Mouse (Mus musculus) B cell, adult 2 months (primary cell): Measurements from ENCODE around the gene Ubfd1.

Experiments
- DNase-seq, 2 experiments: peaks; one replicate each; pipeline ENCODE4 v3.0.0; 2022

Ubfd1 gene

DNA sequence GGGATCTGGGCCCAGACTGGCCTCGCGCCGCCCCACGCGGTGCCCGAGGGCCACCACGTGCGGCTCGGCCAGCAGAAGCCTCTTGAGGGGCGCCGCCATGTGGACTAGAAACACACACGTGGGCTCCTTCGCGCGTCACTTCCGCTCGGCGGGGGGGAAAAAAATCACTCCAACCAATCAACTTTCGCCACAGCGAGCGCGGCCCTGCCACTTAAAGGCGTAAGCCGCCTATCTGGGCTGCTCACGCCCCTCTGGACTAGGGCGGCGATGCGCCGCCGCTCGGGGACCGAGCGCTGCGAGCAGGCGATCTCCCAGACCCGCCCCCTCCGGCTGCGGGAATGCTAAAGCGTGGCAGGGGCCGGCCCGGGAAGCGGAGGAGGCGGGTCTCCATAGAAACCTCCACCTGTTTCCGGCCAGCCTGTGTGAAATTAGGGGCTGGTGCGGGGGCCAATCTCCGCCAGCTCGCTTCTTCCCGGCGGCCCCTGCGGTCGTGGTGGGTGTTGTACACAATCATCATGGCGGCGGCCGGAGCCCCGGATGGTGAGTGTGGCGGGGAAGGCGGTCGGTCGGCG is at the start of gene Ubfd1, which contains the start of gene Ears2:
Gene Ubfd1 (plus strand): TSS at position 231 of the 572 bp plus-strand sequence.
Gene Ears2 (minus strand): TSS at position 319 of the 572 bp plus-strand sequence.
- peak; percentile 97 to 98 for DNase-seq

- DNase-seq: peak; percentile 64 to 71
These were observed 48.7 kb upstream of the Ubfd1 start for GRCm38 (mm10) chr7:122018247-122018646.

- DNase-seq: no peak
These were observed 48.0 kb upstream of the Ubfd1 start for GRCm38 (mm10) chr7:122018978-122019377.

DNA sequence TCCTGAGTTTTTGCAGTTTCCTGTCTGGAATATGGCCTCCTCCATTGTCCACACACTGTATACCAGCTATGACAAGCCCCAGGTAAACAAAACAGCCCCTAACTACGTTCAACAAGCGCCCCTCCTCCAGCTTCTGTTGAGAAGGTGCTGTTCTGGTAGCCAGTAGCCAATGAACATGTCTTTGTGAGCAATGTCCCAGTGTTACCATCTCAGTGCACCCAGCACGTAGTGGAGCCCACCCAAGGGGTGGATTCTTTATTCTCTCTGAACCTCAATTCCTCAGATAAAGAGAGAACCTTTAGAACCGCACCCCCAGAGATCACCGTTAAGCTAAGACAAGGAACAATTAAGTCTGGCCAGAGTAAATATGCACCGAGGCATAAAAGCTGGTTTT is 46.7 kb upstream of the Ubfd1 start:
- DNase-seq: peak in 1 of 2 experiments; percentile 12

- peak; percentile 95 for DNase-seq
These were observed 46.2 kb upstream of the Ubfd1 start, which contains the start of gene Gga2 for GRCm38 (mm10) chr7:122020667-122021354. Gga2 (minus strand) TSS chr7:122021222.

DNA sequence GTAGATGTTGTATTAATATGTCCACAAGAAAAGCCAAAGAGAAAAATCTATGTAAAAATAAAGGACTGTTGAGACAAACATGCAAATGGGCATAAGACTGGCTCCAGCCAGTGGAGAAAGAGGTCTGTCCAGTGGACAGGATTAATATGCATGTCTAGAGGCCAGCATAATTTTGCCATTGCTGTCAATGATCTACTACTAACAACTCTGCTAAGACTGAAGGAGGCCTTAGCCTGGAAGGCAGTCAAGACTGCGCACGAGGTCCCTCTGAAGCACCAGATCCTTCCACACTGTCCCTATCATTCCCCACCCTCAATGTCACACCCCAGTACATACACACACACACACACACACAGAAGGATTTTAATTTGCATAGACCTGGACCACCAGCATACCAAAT is 44.8 kb upstream of the Ubfd1 start:
- DNase-seq: no peak

- DNase-seq: no peak
These were observed 33.6 kb upstream of the Ubfd1 start for GRCm38 (mm10) chr7:122033371-122033770.

- peak in 1 of 2 experiments; percentile 13 for DNase-seq
These were observed 32.6 kb upstream of the Ubfd1 start for GRCm38 (mm10) chr7:122034348-122034747.

GRCm38 (mm10) chr7:122044106-122044505 is 22.9 kb upstream of the Ubfd1 start:
- no peak for DNase-seq

GRCm38 (mm10) chr7:122045181-122045634 is 21.8 kb upstream of the Ubfd1 start:
- no peak for DNase-seq

DNA sequence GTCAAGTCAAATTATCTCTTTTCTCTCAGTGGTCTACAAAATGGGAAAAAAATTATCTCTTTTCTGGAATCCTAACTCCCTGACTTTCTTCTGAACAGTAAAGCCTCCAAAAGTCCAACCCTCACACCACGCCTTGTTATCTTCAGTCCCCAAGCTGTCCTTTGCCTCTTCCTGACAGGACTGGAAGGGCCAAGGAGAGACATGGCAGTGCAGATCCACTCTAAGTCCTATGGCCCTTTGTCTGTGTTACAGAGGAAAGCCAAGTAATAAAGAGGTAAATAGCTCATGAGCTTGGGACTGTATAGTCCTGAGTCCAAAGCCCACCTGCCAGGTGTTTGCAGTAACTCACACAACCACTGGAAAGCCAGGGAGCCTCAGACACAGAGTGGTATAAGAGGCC is 21.3 kb upstream of the Ubfd1 start:
- DNase-seq: no peak

DNA sequence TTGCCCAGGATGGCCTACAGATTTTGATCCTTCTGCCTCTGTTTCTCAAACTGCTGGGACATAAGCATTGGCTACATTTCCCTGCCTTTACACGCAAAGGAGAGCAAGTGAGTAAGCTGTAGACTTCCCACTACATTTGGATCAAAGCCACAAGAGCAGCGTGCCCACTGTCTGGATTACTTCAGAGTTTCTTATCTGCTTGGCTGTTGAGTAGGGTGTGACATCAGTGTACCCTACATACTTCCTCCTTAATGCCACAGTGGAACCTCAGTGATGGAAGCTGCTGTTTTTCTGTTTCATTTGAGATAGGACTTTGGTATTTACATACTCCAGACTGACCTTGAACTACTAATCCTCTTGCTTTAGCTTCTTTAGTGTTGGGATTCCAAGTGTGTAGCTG is 20.2 kb upstream of the Ubfd1 start:
- DNase-seq: no peak

DNA sequence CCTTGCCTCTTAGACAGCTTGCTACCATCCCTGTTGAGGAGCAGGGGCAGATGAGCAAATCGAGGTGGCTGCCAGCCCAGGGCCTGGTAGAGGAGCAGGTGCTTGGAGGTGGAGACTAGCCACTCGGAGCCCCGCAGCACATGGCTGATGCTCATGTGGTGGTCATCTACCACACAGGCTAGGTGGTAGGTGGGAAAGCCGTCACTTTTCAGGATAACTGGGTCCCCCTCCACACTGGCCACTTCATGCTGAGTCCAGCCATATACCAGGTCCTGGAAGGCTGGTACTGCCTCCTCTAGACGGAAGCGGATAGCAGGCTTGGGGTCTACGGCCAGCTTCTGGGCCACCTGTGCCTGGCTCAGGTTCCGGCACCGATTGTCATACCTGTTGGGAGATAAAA is 18.8 kb upstream of the Ubfd1 start:
- no peak for DNase-seq

- DNase-seq: no peak
These were observed 16.1 kb upstream of the Ubfd1 start for GRCm38 (mm10) chr7:122050834-122051233.

GRCm38 (mm10) chr7:122056633-122057032 is 10.3 kb upstream of the Ubfd1 start:
- DNase-seq: no peak

DNA sequence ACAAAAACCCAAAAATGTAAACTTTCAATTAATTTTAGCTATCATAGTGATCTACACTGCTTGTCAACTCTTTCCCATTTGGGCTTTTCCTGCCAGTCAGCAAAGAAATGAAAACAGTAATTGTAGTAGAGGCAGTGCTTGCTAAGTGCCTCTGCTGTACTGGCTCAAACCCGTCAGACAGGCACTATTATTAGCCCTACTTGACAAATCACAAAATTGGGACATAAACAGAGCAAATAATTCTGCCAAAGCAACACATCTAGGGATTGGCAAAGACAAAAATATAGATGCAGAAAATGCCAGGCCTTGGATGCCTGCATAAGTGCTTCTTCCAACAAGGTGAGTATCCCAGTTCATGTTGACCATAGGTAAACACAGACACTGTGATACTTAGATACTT is 1.3 kb upstream of the Ubfd1 start:
- DNase-seq: no peak

GRCm38 (mm10) chr7:122066102-122066944 is 652 bp upstream of the Ubfd1 start:
- no peak for DNase-seq

- DNase-seq: no peak
These were observed 774 bp downstream of the Ubfd1 start for GRCm38 (mm10) chr7:122067517-122068381.

- DNase-seq: no peak
These were observed 7.4 kb downstream of the Ubfd1 start for GRCm38 (mm10) chr7:122074374-122074773.

- no peak for DNase-seq
These were observed 13.0 kb downstream of the Ubfd1 start for GRCm38 (mm10) chr7:122079798-122080554.

DNA sequence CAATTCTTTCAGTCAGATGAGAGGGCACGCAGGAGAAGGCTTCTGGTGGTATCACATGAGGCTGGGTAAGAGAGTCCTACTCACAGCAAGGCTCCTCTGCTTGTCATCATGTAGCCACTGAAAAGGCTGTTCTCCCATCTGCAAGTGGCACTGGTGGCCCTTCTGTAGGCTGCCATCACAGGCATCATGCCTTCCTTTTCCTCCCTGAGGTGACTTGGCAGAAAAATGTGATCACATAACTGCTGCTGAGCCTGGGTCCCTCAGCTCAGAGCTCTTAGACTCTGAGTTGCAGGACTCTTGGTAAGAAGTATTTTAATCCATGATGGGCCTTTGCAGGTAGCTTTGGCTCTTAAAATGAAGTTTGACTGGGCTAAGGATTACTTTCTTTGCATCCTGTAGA is 14.1 kb downstream of the Ubfd1 start:
- no peak for DNase-seq
